Mouse (Mus musculus) megakaryocyte, embryonic 14.5 days (primary cell): ENCODE measurements around the gene Foxo3. TPM values are rescaled to one million over a fixed set of nuclear protein-coding genes. Genes with fewer than 3 reads are reported as not detected.

ENCODE experiments used
- H3K27me3 ChIP-seq: replicated peaks from 2 replicates; pipeline ENCODE3; 2012; ENCODE audit warnings: inconsistent platforms
- H3K36me3 ChIP-seq: replicated peaks from 2 replicates; pipeline ENCODE3; 2012; ENCODE audit warnings: low read length, inconsistent platforms, mixed read lengths
- H3K4me1 ChIP-seq: 2 replicates; pipeline ENCODE4 v1.6.1; 2012; ENCODE audit warnings: inconsistent platforms
- H3K4me3 ChIP-seq: replicated peaks from 2 replicates; pipeline ENCODE3; 2012; ENCODE audit warnings: moderate library complexity, mild to moderate bottlenecking, inconsistent platforms
- H3K9me3 ChIP-seq: 2 replicates; pipeline ENCODE4 v1.6.1; 2012; ENCODE audit warnings: inconsistent platforms
- FLI1 ChIP-seq: IDR thresholded peaks from 2 replicates; pipeline ENCODE4 v1.6.1; 2012; ENCODE audit warnings: low read length, inconsistent platforms, mixed read lengths
- GATA1 ChIP-seq: IDR thresholded peaks from 3 replicates; pipeline ENCODE4 v1.6.1; 2012; ENCODE audit warnings: mixed read lengths, low read length, inconsistent platforms, borderline replicate concordance
- polyA plus RNA-seq: library from polyadenylated mRNA; stranded (reverse); fragments of >175 nt; gene quantifications from 2 replicates; pipeline ENCODE4 v1.2.3, GENCODE M21; 2012; ENCODE audit warnings: low replicate concordance; ENCODE audit not compliant: insufficient read depth

Gene Foxo3
- polyA plus RNA-seq = 14.8 and 55.2 TPM in 2 replicates

DNA sequence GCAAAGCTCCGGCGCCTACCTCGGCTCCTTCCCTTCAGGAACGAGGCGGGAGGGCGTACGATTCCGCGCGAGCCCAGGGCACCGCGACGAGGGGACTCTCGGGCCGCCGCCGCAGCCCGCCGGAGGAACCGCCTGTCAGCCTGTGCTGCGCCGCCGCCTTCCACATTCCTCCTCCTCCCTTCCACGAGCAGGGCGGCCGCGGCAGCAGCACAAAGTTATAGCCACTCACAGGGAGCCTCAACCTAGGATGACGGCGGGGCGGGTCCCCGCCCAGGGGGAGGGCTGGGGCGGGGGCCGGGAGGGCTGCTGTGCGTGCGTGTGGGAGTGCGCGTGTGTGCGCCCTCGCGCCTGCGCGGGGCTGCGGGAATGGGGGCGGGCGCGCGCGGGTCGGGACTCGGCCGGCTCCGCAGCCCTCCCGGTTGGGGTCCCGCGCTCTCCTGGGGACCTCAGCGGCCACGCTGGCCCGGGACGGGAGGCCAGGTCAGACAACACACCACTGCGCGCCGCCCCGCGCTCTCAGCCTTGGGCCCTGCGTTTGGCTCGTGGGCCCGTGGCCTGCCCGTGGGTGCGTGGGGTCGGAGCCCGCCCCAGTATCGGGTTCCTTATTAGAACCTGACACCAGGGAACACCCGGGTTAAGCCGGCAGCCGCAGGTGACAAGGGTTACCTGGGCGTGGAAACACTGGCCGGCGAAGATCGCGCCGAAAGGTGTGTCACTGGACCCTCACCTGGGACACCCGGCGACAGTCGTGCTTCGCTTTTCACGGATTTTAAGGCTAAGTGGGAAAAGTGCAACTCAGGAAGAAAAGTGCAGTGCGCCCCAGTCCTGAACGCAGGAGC, at the start of gene Foxo3:
Gene Foxo3 (minus strand): TSS at position 249 of the 839 bp plus-strand sequence.
- peaks cover 44% of the 10 kb centered on the region for H3K4me1 ChIP-seq
- no peak for TF ChIP-seq GATA1
- TF ChIP-seq FLI1 = no peak
- peak within 1 kb of the TSS; percentile 98 for H3K4me3 ChIP-seq
- H3K27me3 ChIP-seq = peaks cover 3% of the 10 kb centered on the region
- H3K36me3 ChIP-seq = peaks cover 33% of the 10 kb centered on the region
- H3K9me3 ChIP-seq = peaks cover 7% of the 10 kb centered on the region

DNA sequence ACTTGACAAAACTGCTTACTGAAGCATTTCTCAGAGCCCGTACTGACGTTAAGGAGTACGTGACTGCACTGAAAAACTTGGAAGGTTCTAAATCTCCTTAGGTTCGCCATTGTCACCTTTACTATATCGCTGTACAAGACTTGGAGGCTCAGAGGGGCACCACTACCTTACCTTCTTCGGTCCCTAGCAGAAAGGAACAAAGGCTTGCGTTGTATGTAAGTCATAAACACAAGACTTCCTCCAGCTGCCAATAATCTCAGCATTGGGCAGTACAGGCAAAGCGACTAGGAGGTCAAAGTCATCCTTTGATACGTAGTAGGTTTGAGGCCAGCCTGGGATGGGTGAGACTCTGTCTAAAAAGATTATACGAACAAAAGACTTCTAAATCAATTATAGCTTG, 48.8 kb upstream of the Foxo3 start:
- no peaks in the 10 kb centered on the region for H3K27me3 ChIP-seq
- H3K36me3 ChIP-seq = peaks cover 2% of the 10 kb centered on the region
- peaks cover 4% of the 10 kb centered on the region; the same call in 1 of the 2 replicates for H3K9me3 ChIP-seq
- TF ChIP-seq FLI1 (no peak), GATA1 (no peak)
- no peak overlapping the region for H3K4me3 ChIP-seq
- H3K4me1 ChIP-seq = peaks cover 4% of the 10 kb centered on the region; the same call in 1 of the 2 replicates

GRCm38 (mm10) chr10:42323978-42324377, 47.4 kb upstream of the Foxo3 start:
- no peaks in the 10 kb centered on the region for H3K9me3 ChIP-seq
- H3K27me3 ChIP-seq = no peaks in the 10 kb centered on the region
- peaks cover 2% of the 10 kb centered on the region for H3K36me3 ChIP-seq
- peaks cover 6% of the 10 kb centered on the region; the same call in 1 of the 2 replicates for H3K4me1 ChIP-seq
- no peak overlapping the region for H3K4me3 ChIP-seq
- TF ChIP-seq FLI1 = no peak
- no peak for TF ChIP-seq GATA1

GRCm38 (mm10) chr10:42313222-42313786, 36.7 kb upstream of the Foxo3 start:
- no peak for TF ChIP-seq GATA1
- TF ChIP-seq FLI1 = no peak
- Histone ChIP-seq H3K4me3 (no peak overlapping the region), H3K9me3 (no peaks in the 10 kb centered on the region), H3K36me3 (peaks cover 39% of the 10 kb centered on the region), H3K27me3 (peaks cover 7% of the 10 kb centered on the region), H3K4me1 (peaks cover 10% of the 10 kb centered on the region)

DNA sequence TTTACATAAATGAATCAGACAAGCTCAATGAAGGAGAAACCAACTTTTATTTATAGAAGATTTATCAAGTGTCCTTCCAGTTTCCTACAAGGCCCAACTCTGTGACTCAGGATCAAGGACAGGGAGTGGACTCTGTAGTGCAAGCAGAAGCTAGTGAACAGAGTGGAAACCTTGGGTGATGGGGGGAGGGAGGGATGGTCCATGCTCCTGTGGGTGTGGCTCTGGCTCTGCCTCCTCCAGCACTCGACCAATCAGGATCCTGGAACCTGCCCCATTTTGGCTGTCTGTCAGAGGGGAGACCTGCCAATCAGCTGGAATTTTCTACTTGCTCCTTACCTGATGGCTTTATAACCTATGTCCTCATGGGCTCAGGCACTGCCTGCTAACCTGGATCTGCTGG, 36.0 kb upstream of the Foxo3 start:
- H3K36me3 ChIP-seq = peaks cover 32% of the 10 kb centered on the region
- TF ChIP-seq GATA1 (no peak), FLI1 (no peak)
- H3K9me3 ChIP-seq = no peaks in the 10 kb centered on the region

GRCm38 (mm10) chr10:42308687-42308987, 32.1 kb upstream of the Foxo3 start:
- Histone ChIP-seq H3K4me1 (peaks cover 16% of the 10 kb centered on the region), H3K9me3 (0 out of 2 replicates have a peak, but pooled peaks cover 3% of the 10 kb centered on the region), H3K27me3 (peaks cover 24% of the 10 kb centered on the region), H3K4me3 (peak overlapping the region; percentile 89), H3K36me3 (peaks cover 10% of the 10 kb centered on the region)
- TF ChIP-seq GATA1 = no peak
- no peak for TF ChIP-seq FLI1

More for the DNA sequence above, 36.0 kb upstream of the Foxo3 start:
- peaks cover 16% of the 10 kb centered on the region for H3K4me1 ChIP-seq
- no peak overlapping the region for H3K4me3 ChIP-seq
- H3K27me3 ChIP-seq = peaks cover 7% of the 10 kb centered on the region

- Histone ChIP-seq H3K27me3 (peaks cover 26% of the 10 kb centered on the region), H3K4me3 (peak overlapping the region; percentile 89), H3K4me1 (peaks cover 16% of the 10 kb centered on the region), H3K36me3 (peaks cover 7% of the 10 kb centered on the region), H3K9me3 (0 out of 2 replicates have a peak, but pooled peaks cover 3% of the 10 kb centered on the region)
- TF ChIP-seq FLI1 (no peak), GATA1 (no peak)
Observed at GRCm38 (mm10) chr10:42307980-42308686, 31.6 kb upstream of the Foxo3 start.

- Histone ChIP-seq H3K27me3 (peaks cover 26% of the 10 kb centered on the region), H3K4me3 (no peak overlapping the region), H3K36me3 (no peaks in the 10 kb centered on the region), H3K4me1 (peaks cover 20% of the 10 kb centered on the region), H3K9me3 (0 out of 2 replicates have a peak, but pooled peaks cover 3% of the 10 kb centered on the region)
- TF ChIP-seq FLI1 = no peak
- TF ChIP-seq GATA1 = no peak
Observed at GRCm38 (mm10) chr10:42306422-42306821, 29.9 kb upstream of the Foxo3 start.

DNA sequence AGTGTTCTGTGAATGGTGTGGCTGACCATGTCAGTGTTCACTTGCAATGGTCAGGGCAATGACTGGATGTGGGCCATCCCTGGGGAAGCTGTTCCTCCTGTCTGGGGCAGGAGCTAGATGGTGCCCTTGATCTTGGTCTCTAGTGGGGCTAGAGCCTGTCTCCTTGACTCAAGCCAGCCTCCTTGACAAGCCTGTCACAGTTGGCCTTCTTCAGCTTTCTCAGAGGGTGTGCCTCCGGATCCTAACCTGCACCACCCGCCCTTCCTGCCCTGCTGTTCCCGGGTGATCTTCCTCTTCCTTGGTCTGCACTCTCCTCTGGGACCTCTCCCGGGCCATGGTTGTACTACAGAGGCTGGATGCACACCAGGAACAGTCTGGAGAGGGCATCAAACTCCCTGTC, 24.2 kb upstream of the Foxo3 start:
- no peak for TF ChIP-seq GATA1
- no peak for TF ChIP-seq FLI1
- Histone ChIP-seq H3K4me3 (no peak overlapping the region), H3K9me3 (no peaks in the 10 kb centered on the region), H3K36me3 (no peaks in the 10 kb centered on the region), H3K4me1 (peaks cover 37% of the 10 kb centered on the region), H3K27me3 (peaks cover 16% of the 10 kb centered on the region)
